27 mouse cellular contexts compared by ENCODE assay signal in the genomic region with DNA sequence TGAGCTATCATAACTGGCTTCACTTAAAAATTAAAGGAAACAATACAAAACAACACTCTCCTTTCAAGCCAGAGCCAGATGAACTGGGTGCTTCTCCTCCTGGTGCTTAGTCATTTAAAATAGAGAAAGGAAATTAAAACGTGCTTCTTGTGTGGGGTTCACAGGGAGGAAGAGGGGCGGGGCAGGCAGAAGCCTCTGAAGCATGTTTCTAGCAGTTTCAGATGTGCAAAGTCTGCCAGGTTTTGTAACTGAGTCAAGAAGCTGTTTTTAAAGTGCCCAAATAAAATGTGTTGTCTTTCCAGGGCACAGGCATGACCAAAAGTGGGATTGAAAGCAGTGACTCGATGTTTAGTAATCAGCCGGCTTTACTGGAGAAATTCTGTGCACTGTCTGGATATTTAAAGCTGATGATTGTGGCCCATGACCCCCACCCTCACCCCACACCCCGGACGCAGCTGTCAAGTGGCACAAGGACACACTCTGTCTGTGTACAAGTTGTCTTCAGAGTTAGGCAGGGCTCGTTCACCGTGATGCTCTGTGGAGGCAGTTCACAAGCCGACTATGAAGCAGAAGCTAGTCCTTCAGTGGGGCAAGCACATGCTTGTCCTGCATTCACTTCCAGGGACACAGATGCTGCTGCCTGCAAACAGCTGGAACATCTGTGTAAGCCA. TPM values are rescaled to one million over a fixed set of nuclear protein-coding genes. Genes with fewer than 3 reads are reported as not detected.
A peak's percentile ranks its signal among the peaks of the same experiment; 100 is the strongest.
DNase-seq lines count a peak whose midpoint lies in the region; ATAC-seq and TF ChIP-seq lines count a peak whose summit lies in the region.
"Had no signal": no experiment of that assay in that cellular context is flagged by ENCODE, and none has a peak within 500 bp of the region (broad histone marks: within the 10 kb centered on the region; RNA-seq: fewer than 3 reads in every experiment).

No protein-coding gene starts in this region.

- no peak for TF ChIP-seq CTCF in C2C12 (IDR thresholded peaks at IDR 0.05; ENCODE audit: control insufficient read depth, insufficient read depth, insufficient read length)

- no peak overlapping the region for H3K4me2 ChIP-seq in midbrain, embryonic 11.5 days
- H3K4me2 ChIP-seq: forebrain, embryonic 12.5 days; heart, embryonic 12.5 days; kidney, embryonic 15.5 days; limb, embryonic 13.5 days; liver, embryonic 13.5 days had no signal

- peak; percentile 33; the same call in 1 of the 2 replicates for ATAC-seq in megakaryocyte, adult 5-6 weeks (ENCODE audit: poor library complexity, severe bottlenecking)
- ATAC-seq in midbrain, embryonic 11.5 days (ENCODE audit: low FRiP score): no peak
- ATAC-seq: hindbrain, embryonic 16.5 days; intestine, postnatal 0 days had no signal

- DNase-seq in NIH3T3 (ENCODE audit: low read depth): peak; percentile 43
- peak; percentile 53 for DNase-seq in thymus, postnatal 14 days
- no peak for DNase-seq in cerebellum, postnatal 25 days
- no peak for DNase-seq in cerebellum, postnatal 4 days (ENCODE audit: low spot score in 2 of 2)
- DNase-seq in midbrain, embryonic 11.5 days (ENCODE audit: low spot score, missing footprints): no peak
- no peak for DNase-seq in urinary bladder, adult 18-20 months (ENCODE audit: low spot score in 2 of 2)
- DNase-seq: adrenal gland, postnatal 10 days; cerebellum, adult 9-11 months; gastrocnemius, postnatal 25 days; heart, adult 18-20 months; heart, postnatal 10 days; kidney, postnatal 36 days; liver, embryonic 13.5 days; lung, adult 2 months; right cerebral cortex, postnatal 25 days had no signal

- H3K79me2 ChIP-seq in C2C12 (ENCODE audit: control insufficient read depth, insufficient read depth): no peaks in the 10 kb centered on the region

- peaks cover 56% of the 10 kb centered on the region for H3K36me3 ChIP-seq in C2C12 (ENCODE audit: control insufficient read depth, insufficient read depth)
- peaks cover 3% of the 10 kb centered on the region; the same call in 1 of the 2 replicates for H3K36me3 ChIP-seq in midbrain, embryonic 11.5 days (ENCODE audit: control insufficient read depth, insufficient read depth, low read length)

- H3K79me3 ChIP-seq in C2C12 (ENCODE audit: low read depth): no peaks in the 10 kb centered on the region

- no peaks in the 10 kb centered on the region for H3K9me3 ChIP-seq in midbrain, embryonic 11.5 days (ENCODE audit: control insufficient read depth, low read length)
- H3K9me3 ChIP-seq: forebrain, embryonic 12.5 days; G1E; heart, embryonic 12.5 days; hindbrain, embryonic 10.5 days; kidney, embryonic 15.5 days; limb, embryonic 13.5 days; liver, embryonic 13.5 days had no signal

- 90% methylated on average over 9 of the region's 9 CpGs for WGBS in midbrain, embryonic 11.5 days

- no peaks in the 10 kb centered on the region for H3K4me1 ChIP-seq in midbrain, embryonic 11.5 days (ENCODE audit: control insufficient read depth, insufficient read depth, low read length)
- H3K4me1 ChIP-seq: forebrain, embryonic 12.5 days; heart, embryonic 12.5 days; hindbrain, embryonic 10.5 days; kidney, embryonic 15.5 days; limb, embryonic 13.5 days; liver, embryonic 13.5 days had no signal

- no peak overlapping the region for H3K27ac ChIP-seq in midbrain, embryonic 11.5 days (ENCODE audit: low read depth, low read length)
- H3K27ac ChIP-seq: forebrain, embryonic 12.5 days; hindbrain, embryonic 10.5 days; kidney, embryonic 15.5 days; limb, embryonic 13.5 days; liver, embryonic 13.5 days; stomach, postnatal 0 days had no signal

- no peak overlapping the region for H3K4me3 ChIP-seq in C2C12 (ENCODE audit: insufficient read depth, poor library complexity, severe bottlenecking)
- H3K4me3 ChIP-seq in midbrain, embryonic 11.5 days (ENCODE audit: low read depth, low read length): no peak overlapping the region
- H3K4me3 ChIP-seq: forebrain, embryonic 12.5 days; heart, embryonic 12.5 days; hindbrain, embryonic 10.5 days; kidney, embryonic 15.5 days; limb, embryonic 13.5 days; liver, embryonic 13.5 days had no signal

- no peaks in the 10 kb centered on the region for H3K27me3 ChIP-seq in C2C12 (ENCODE audit: control insufficient read depth, insufficient read depth, insufficient read length)
- no peaks in the 10 kb centered on the region for H3K27me3 ChIP-seq in midbrain, embryonic 11.5 days (ENCODE audit: control insufficient read depth, insufficient read depth, low read length)
- H3K27me3 ChIP-seq: CH12.LX; forebrain, embryonic 12.5 days; heart, embryonic 12.5 days; kidney, embryonic 15.5 days; limb, embryonic 13.5 days; liver, embryonic 13.5 days had no signal

- no peak overlapping the region for H3K9ac ChIP-seq in midbrain, embryonic 11.5 days (ENCODE audit: low read length)
- H3K9ac ChIP-seq: forebrain, embryonic 12.5 days; heart, embryonic 12.5 days; kidney, embryonic 15.5 days; limb, embryonic 13.5 days; liver, embryonic 13.5 days had no signal

- peak overlapping the region; percentile 40 for H3ac ChIP-seq in C2C12 (ENCODE audit: control insufficient read depth, insufficient read length, low read depth)

TF ChIP-seq in C2C12, 6 proteins besides CTCF, POLR2A, EP300 and RAD21:
- TF ChIP-seq MAX (IDR thresholded peaks at IDR 0.05) (no peak), CEBPB (IDR thresholded peaks at IDR 0.05; ENCODE audit: low read depth) (no peak)

RNA-seq across cellular contexts. Expression of gene Asxl1, which starts 19.8 kb away (rescaled TPM):
- polyA plus RNA-seq in C2C12 (2012; fragmentation: generic; extraction: Trizol): 15.2 TPM
- 29.3 and 40.6 TPM in 2 replicates for total RNA-seq in megakaryocyte, adult 5-6 weeks (2015)
- 30.9 and 35.4 TPM in 2 replicates for total RNA-seq in megakaryocyte, adult 5-6 weeks (2017)
- 19.6 TPM in 2 replicates for polyA plus RNA-seq in midbrain, embryonic 11.5 days (2014; fragmentation: Nextera tagmentation; extraction: Ambion mirVana)

RNA-seq across cellular contexts. Expression of gene Kif3b, which starts 34.6 kb away (rescaled TPM):
- 8.6 TPM for polyA plus RNA-seq in C2C12 (2012; fragmentation: generic; extraction: Trizol)
- 13.2 and 16.5 TPM in 2 replicates for total RNA-seq in megakaryocyte, adult 5-6 weeks (2015)
- 23.5 and 30.2 TPM in 2 replicates for total RNA-seq in megakaryocyte, adult 5-6 weeks (2017)
- polyA plus RNA-seq in midbrain, embryonic 11.5 days (2014; fragmentation: Nextera tagmentation; extraction: Ambion mirVana): 7.5 and 9.4 TPM in 2 replicates

Comparison
In these comparisons a context has a peak if more than half of its experiments do, and no peak if none do; other contexts are left out.
1. DNase-seq: peak in NIH3T3 (single experiment) and thymus, postnatal 14 days (single experiment); none in cerebellum, postnatal 25 days (0 of 2), cerebellum, postnatal 4 days (0 of 2), midbrain, embryonic 11.5 days (single experiment) and urinary bladder, adult 18-20 months (0 of 2).